Mouse (Mus musculus): Measurements from ENCODE around the gene Gpr1.

- TF ChIP-seq USF1 (IDR thresholded peaks at IDR 0.05; ENCODE audit: low read depth) (no peak), POLR2AphosphoS2 (IDR thresholded peaks at IDR 0.05; ENCODE audit: insufficient read length, low read depth) (no peak)
Measured at GRCm38 (mm10) chr1:63243854-63244253, 29.5 kb upstream of the Gpr1 start.
